Mouse (Mus musculus) kidney, postnatal 4 days (tissue): ENCODE data around the gene Scmh1.
"Not testable (repeated sequence)": the region's sequence is repeated elsewhere in the genome, so short reads cannot be mapped to it uniquely, and the experiment has no call there.

Source experiments
- DNase-seq, 2 experiments: peaks; one replicate each; pipeline ENCODE4 v3.0.0; 2021; ENCODE audit warnings: mixed read lengths in 2 of 2

Gene Scmh1

GRCm38 (mm10) chr4:120405144-120405805 lies at the start of gene Scmh1:
TSS of gene Scmh1 (plus strand) at chr4:120405281.
- DNase-seq = peak; percentile 85 to 90

GRCm38 (mm10) chr4:120360011-120360521 lies 45.0 kb upstream of the Scmh1 start:
- DNase-seq = peak; percentile 34 to 56

DNA sequence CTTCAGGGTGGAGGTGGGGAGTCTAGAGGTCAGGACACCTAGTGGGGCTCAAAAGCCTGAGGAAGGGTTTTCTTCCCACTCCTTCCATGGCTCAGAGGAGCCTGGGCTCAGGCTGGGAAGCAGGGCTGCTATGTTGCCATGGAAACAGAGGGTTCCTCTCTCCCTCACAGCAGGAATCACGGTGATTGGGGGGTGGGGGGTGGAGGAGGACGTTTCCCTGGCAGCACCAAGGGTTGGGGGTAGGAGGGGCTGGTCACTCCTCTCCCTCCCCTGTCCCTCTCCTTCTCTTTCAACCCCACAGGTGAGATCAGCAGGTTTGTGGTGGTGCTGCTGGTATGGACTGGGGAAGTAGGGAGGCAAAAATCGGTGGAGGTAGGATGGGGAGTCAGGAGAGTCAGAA lies 40.4 kb upstream of the Scmh1 start:
- DNase-seq = no peak

DNA sequence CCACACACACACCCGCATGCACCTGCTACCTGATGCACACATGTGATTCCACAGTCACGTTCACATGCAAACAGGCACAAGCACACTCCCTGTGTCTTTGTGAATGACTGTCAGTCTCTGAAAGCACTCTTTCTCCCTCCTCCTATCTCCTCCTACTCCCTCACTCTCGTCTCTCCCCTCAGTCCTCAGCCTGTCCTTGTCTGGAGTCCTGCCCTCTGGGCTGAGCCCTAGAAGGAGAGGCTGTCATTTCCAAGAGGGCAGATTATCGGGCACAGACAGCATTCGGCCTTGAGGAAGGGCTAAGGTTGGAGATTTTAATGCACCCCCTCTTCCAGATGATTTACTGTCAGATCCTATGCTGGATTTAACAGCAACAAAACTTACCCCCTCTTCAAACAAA lies 39.6 kb upstream of the Scmh1 start:
- no peak for DNase-seq

GRCm38 (mm10) chr4:120368031-120368430 lies 37.0 kb upstream of the Scmh1 start:
- DNase-seq = no peak

DNA sequence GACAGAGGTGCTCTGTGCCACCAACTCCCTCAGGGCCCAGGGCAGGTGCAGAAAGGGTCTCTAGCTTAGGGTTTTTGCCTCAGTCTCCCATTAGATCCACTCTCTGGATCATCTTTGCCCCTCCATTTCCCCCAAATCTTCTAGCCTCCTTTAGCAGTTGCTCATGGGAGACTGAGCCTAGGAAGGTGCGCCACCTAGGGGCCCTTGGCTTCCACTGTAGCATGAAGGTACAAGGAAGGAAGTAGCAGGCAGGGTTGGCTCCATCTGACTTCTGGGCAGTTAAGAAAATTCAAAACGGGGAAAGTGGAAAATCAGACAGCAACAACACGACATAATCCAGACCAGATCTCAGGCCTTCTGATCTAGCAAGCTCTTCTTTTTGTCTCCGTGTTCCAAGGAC lies 36.4 kb upstream of the Scmh1 start:
- peak; percentile 81 to 86 for DNase-seq

- DNase-seq = peak; percentile 54 to 68
Observed at GRCm38 (mm10) chr4:120369156-120369555, 35.9 kb upstream of the Scmh1 start.

- peak in 1 of 2 experiments; percentile 11 for DNase-seq
Observed at GRCm38 (mm10) chr4:120369861-120370366, 35.2 kb upstream of the Scmh1 start.

GRCm38 (mm10) chr4:120372838-120373237 lies 32.2 kb upstream of the Scmh1 start:
- DNase-seq = peak in 1 of 2 experiments; percentile 28

DNA sequence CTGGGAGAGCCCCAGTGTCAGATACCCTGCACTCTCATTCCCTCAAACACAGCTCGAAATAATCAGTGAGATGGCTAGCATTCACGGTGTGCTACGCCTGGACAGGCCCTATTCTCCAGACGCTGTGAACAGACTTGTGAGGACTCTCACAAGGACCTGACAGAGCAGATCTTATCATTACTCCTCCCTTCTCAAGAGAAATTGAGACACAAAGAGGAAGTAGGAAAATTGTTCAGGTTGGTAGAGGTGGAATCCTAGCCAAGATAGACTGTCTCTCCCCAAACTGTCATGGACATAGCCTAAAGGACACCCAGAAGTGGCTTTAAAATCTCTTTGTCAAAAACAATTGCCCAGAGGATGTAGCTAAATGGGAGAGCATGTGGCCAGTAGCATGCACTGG lies 31.3 kb upstream of the Scmh1 start:
- DNase-seq = no peak

DNA sequence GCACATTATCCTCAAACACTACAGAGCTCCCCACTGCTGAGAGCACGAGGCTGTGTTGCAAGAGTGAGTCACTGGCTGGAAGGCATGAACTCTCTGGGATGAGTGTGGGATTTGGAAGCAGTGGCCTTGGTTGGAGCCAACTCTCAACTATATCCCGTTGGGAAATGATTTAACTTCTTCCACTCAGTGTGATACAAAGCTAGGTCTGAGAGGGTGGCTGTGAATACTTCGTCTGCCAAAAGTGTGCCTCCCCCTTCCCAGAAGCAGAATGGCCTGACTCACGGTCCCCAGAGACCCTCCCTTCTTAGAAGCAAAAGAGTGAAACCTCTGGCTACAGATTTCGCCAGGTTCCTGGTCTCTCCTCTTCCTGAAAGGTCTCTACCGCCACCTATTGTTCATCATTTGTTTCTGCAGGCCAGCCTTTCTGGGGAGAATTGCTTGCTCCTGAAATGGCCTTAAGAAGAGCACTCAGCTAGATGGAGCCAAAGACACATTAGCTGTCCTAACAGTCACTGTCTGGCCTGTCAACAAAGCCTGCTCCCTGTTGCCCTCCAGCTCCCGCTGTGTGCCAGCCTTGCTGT lies 24.2 kb upstream of the Scmh1 start:
- DNase-seq = peak; percentile 63 to 70

DNA sequence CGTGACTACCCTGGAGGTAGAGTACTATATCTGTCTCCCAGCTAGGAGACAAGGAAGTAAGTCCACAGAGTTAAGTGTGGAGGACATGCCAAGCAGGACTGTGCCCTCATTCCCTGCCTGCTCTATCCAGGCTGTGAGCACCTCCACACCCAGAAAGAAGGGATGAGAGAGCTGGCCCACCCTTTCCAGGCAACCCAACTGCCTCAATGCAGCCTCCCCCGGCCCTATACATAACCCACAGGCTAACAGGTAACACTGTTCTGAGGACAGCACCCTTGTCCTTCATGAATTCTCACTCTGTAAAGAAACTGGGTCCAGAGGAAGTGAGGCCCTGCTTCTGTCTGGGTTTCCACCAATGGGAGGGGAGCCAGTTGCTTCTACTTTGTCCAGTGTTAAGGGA lies 19.6 kb upstream of the Scmh1 start:
- no peak for DNase-seq

GRCm38 (mm10) chr4:120387496-120387895 lies 17.6 kb upstream of the Scmh1 start:
- peak; percentile 47 to 58 for DNase-seq

DNA sequence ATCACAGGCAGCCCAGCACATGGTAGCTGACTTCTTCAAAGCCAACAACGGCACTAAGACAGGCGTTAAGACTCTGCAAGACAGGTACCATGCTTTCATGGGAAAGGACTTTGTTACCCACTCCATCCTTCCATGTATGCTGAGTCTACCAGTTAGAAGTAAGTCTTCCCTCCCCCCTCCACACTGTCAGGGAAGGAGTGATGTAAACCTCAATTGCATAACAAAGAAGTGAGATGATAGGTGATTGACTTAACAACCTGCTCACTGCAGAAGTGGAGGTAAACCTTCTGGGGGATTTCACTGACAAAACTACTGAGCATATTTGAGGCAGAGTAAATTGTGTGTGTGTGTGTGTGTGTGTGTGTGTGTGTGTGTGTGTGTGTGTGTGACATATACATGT lies 17.1 kb upstream of the Scmh1 start:
- DNase-seq = no peak

- no peak for DNase-seq
Observed at GRCm38 (mm10) chr4:120388998-120389542, 16.0 kb upstream of the Scmh1 start.

DNA sequence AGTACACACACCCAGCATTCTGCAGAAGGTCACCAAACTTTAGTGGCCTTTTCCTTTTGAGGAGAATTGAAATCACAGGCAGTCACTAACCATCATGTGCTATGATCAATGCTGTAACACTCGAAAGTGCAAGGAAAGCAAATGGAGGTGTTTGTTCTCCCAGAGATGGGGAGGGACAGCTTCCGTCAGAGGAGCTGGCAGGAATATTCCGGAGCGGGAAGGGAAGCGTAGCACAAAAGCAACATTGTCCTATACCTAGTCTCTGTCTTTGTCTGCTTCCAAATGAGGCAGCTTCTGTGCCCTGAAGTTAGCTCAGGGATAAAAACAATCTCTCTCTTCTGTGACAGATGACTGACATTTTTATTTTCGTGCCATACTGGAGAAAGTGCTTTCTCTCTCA lies 15.5 kb upstream of the Scmh1 start:
- no peak for DNase-seq

DNA sequence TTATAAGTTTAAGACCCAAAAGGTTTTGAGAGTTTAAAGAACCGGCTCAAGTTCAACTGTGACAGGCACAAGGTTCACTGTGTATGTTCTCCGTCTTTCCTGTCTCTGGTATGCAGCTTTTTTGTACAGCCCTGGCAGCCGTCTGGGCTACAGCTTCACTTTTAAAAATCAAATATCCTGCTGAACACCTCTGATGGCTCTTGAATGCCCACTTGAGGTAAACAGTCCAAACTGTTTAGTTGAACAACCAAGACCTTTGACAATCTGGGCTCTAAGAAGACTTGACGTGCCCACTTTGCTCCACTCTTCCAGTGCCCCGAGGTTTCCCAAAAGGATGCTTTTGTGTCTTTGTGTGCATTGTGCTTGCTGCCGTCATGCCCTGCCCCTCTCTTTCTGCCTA lies 13.5 kb upstream of the Scmh1 start:
- no peak for DNase-seq

DNA sequence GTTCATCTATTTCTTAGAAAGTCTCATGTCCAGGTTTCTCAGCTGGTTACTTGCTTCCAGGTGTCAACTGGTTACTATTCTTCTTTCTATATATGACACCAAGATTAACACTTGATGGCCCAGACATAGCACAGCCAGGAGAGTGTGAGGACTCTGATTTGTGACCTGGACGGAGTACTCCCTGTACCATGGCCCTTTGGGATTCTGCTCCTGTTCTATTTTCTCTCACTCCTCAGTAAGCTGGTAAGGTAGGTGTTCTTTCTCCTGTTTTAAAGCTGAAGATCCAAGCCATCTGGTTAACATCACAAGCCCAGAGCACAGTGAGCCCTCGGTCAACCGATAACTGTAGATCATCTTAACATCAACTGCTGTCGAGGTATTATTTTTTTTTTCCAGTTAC lies 12.7 kb upstream of the Scmh1 start:
- DNase-seq = no peak

GRCm38 (mm10) chr4:120392748-120393147 lies 12.3 kb upstream of the Scmh1 start:
- DNase-seq = no peak

DNA sequence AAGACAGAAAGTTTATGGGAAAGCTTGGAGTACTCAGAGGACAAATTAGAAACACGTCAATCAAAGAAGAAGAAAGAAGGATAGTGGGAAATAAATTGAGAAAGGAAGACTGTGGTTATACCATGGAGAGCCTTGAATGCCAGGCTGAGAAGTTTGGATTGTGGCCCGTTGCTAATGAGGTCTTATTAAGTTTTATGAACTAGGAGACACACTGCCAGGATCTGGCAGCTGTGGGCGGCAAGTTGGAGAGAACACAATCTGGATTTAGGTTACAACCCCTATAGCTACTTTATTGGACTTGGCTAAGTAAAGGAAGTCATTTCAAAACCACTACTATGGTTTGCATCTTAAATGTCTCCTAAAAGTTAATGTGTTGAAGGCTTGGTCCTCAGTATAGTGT lies 4.8 kb upstream of the Scmh1 start:
- DNase-seq = no peak

- not testable (repeated sequence) for DNase-seq
Observed at GRCm38 (mm10) chr4:120402105-120402504, 3.0 kb upstream of the Scmh1 start.

- DNase-seq = no peak
Observed at GRCm38 (mm10) chr4:120404247-120404646, 834 bp upstream of the Scmh1 start.

- no peak for DNase-seq
Observed at GRCm38 (mm10) chr4:120404778-120405143, 320 bp upstream of the Scmh1 start.
